Mouse (Mus musculus): ENCODE measurements at regions not wholly inside any gene's neighbourhood (a gene's known extent, or its start where the extent isn't known, plus 50 kb on each side); places are given as distances from the start of the nearest gene placed in this dataset.

- TF ChIP-seq POLR2A (IDR thresholded peaks at IDR 0.05; ENCODE audit: low read depth, low read length) (no peak), CTCF (IDR thresholded peaks at IDR 0.05; ENCODE audit: extremely low read depth, insufficient read length, insufficient replicate concordance, low read depth, low read length) (no peak)
These were observed 395.0 kb upstream of the Gm10295 start for GRCm38 (mm10) chr7:71746118-71746897.
